16 mouse cellular contexts compared by ENCODE assay signal in the genomic region with DNA sequence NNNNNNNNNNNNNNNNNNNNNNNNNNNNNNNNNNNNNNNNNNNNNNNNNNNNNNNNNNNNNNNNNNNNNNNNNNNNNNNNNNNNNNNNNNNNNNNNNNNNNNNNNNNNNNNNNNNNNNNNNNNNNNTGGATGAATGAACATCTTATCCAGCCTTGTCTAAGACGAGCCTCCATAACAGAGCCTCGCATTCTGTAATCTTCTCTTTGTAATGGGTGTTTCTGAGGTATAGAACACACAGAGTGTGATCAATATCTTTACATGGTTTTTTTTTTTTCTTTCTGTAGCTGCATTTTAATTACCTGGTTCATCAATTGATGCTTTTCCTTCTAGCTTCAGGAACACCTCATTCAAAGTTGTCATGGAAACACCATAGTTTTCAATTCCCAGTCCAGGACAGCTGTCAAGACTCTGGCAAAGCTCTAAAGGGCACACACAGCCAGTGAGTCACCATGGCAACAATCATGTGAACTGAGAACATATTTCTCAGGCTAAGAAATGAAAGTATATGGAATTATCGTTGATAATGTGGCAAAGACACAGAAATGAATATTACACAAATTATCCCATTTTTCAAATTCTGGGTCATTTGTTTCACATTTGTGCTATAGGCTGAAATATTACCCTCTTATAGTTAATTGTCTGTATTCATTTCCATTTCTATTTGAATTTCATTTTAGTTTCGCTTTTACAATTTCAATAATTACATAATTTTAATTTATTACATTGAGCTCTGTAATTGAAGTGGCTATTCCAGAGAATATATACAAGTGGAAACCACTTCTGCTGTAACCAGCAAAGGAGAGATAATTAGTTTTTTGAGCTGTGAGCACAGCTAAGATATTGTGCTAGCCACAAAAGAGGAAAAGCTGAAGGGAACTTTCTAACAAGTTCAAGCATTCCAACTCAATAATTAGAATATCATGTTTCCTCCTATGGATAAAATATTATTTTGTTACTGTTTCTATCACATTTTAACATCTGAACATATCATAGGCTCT. TPM values are rescaled to one million over a fixed set of nuclear protein-coding genes. Genes with fewer than 3 reads are reported as not detected.
DNase-seq lines count a peak whose midpoint lies in the region; ATAC-seq lines count a peak whose summit lies in the region.
"Had no signal": no experiment of that assay in that cellular context is flagged by ENCODE, and none has a peak within 500 bp of the region (broad histone marks: within the 10 kb centered on the region; RNA-seq: fewer than 3 reads in every experiment).

No protein-coding gene starts in this region.

- no peak overlapping the region for H3K4me3 ChIP-seq in forebrain, embryonic 15.5 days
- H3K4me3 ChIP-seq in midbrain, embryonic 15.5 days: no peak overlapping the region
- H3K4me3 ChIP-seq: embryonic facial prominence, embryonic 15.5 days; gastrocnemius, adult 2 months; stomach, embryonic 15.5 days had no signal

- 24% methylated on average over 4 of the region's 4 CpGs for WGBS in forebrain, embryonic 15.5 days
- 32% methylated on average over 4 of the region's 4 CpGs for WGBS in midbrain, embryonic 15.5 days

- H3K9me3 ChIP-seq in forebrain, embryonic 15.5 days: no peaks in the 10 kb centered on the region
- no peaks in the 10 kb centered on the region for H3K9me3 ChIP-seq in midbrain, embryonic 15.5 days
- H3K9me3 ChIP-seq: embryonic facial prominence, embryonic 15.5 days; stomach, embryonic 15.5 days had no signal

- H3K27ac ChIP-seq in forebrain, embryonic 15.5 days (replicated peaks): peak overlapping the region; percentile 71
- peak overlapping the region; percentile 74 for H3K27ac ChIP-seq in midbrain, embryonic 15.5 days
- H3K27ac ChIP-seq: embryonic facial prominence, embryonic 15.5 days; gastrocnemius, adult 2 months; stomach, embryonic 15.5 days had no signal

- H3K4me1 ChIP-seq in forebrain, embryonic 15.5 days: peaks cover 9% of the 10 kb centered on the region; the same call in 1 of the 2 replicates
- peaks cover 9% of the 10 kb centered on the region for H3K4me1 ChIP-seq in midbrain, embryonic 15.5 days
- H3K4me1 ChIP-seq: embryonic facial prominence, embryonic 15.5 days; stomach, embryonic 15.5 days had no signal

- no peak overlapping the region for H3K9ac ChIP-seq in forebrain, embryonic 15.5 days (replicated peaks)
- H3K9ac ChIP-seq in midbrain, embryonic 15.5 days: no peak overlapping the region
- H3K9ac ChIP-seq: embryonic facial prominence, embryonic 15.5 days; stomach, embryonic 15.5 days had no signal

- no peaks in the 10 kb centered on the region for H3K27me3 ChIP-seq in forebrain, embryonic 15.5 days
- H3K27me3 ChIP-seq in midbrain, embryonic 15.5 days (replicated peaks): no peaks in the 10 kb centered on the region
- H3K27me3 ChIP-seq: embryonic facial prominence, embryonic 15.5 days; stomach, embryonic 15.5 days had no signal

- ATAC-seq in forebrain, embryonic 15.5 days (replicated peaks): peak; percentile 89
- ATAC-seq in midbrain, embryonic 15.5 days (replicated peaks): peak; percentile 94

- H3K4me2 ChIP-seq in forebrain, embryonic 15.5 days (replicated peaks): no peak overlapping the region
- peak overlapping the region; percentile 12; the same call in 1 of the 2 replicates for H3K4me2 ChIP-seq in midbrain, embryonic 15.5 days
- H3K4me2 ChIP-seq: embryonic facial prominence, embryonic 15.5 days; stomach, embryonic 15.5 days had no signal

- H3K36me3 ChIP-seq in forebrain, embryonic 15.5 days: no peaks in the 10 kb centered on the region
- no peaks in the 10 kb centered on the region for H3K36me3 ChIP-seq in midbrain, embryonic 15.5 days (replicated peaks)
- H3K36me3 ChIP-seq: embryonic facial prominence, embryonic 15.5 days; stomach, embryonic 15.5 days had no signal

- DNase-seq in layer of hippocampus, adult 11-12 months (ENCODE audit: low spot score): peak; percentile 20
- DNase-seq in layer of hippocampus, adult 9-10 months (ENCODE audit: low spot score): no peak
- peak; percentile 8 for DNase-seq in adipocyte (ENCODE audit: low spot score)
- DNase-seq in kidney, adult 18-20 months: no peak
- DNase-seq in urinary bladder, postnatal 14 days (ENCODE audit: low spot score): no peak
- DNase-seq in adrenal gland, adult 8-10 months: no peak
- DNase-seq: adrenal gland, postnatal 10 days; cerebellum, adult 11-12 months; gastrocnemius, adult 2 months; kidney, adult 11 months; lung, postnatal 4 days; right cerebral cortex, postnatal 14 days had no signal

RNA-seq across cellular contexts. Expression of gene Abca8b, which starts 33.9 kb away (rescaled TPM):
- 0.77 and 1.0 TPM in 2 replicates for polyA plus RNA-seq in forebrain, embryonic 15.5 days (2015; fragmentation: Nextera tagmentation; extraction: Ambion mirVana)
- polyA plus RNA-seq in midbrain, embryonic 15.5 days (2015; fragmentation: Nextera tagmentation; extraction: Ambion mirVana): 1.5 and 1.8 TPM in 2 replicates
- 10 to 100 TPM in 2 of 4 experiments, 1 to 10 TPM in 2; 7.6 to 19.8 (median 11.6) TPM for total RNA-seq in adrenal gland, adult 8-10 months (2022)

Comparison
In these comparisons a context has a peak if more than half of its experiments do, and no peak if none do; other contexts are left out.
1. DNase-seq: peak in layer of hippocampus, adult 11-12 months (single experiment) and adipocyte (single experiment); none in layer of hippocampus, adult 9-10 months (single experiment), kidney, adult 18-20 months (single experiment), urinary bladder, postnatal 14 days (single experiment) and adrenal gland, adult 8-10 months (single experiment).